In genomic region chr1:61301041-61302030, GRCm38 (mm10) we compare ENCODE assay signal across 11 mouse cellular contexts.
DNase-seq lines count a peak whose midpoint lies in the region; ATAC-seq lines count a peak whose summit lies in the region.
"Had no signal": no experiment of that assay in that cellular context is flagged by ENCODE, and none has a peak within 500 bp of the region (broad histone marks: within the 10 kb centered on the region; RNA-seq: fewer than 3 reads in every experiment).

No protein-coding gene starts in this region.

- no peak for DNase-seq in kidney, postnatal 14 days
- DNase-seq in forebrain, embryonic 14.5 days (ENCODE audit: low spot score), result peak; percentile 87
- DNase-seq in cerebellum, adult 9-10 months, result no peak
- DNase-seq in layer of hippocampus, adult 8-10 months (ENCODE audit: low spot score in 2 of 2), result no peak
- DNase-seq in adrenal gland, postnatal 10 days, result no peak
- DNase-seq: cerebellum, adult 11-12 months; right cerebral cortex, postnatal 14 days had no signal

- H3K36me3 ChIP-seq in kidney, embryonic 16.5 days (ENCODE audit: insufficient read depth, low read length), result no peaks in the 10 kb centered on the region
- no peaks in the 10 kb centered on the region for H3K36me3 ChIP-seq in forebrain, embryonic 14.5 days (ENCODE audit: control insufficient read depth, insufficient read depth, low read length)
- H3K36me3 ChIP-seq in limb, embryonic 12.5 days, result no peaks in the 10 kb centered on the region
- H3K36me3 ChIP-seq in neural tube, embryonic 15.5 days, result no peaks in the 10 kb centered on the region

- H3K4me3 ChIP-seq in kidney, embryonic 16.5 days (ENCODE audit: low read length), result no peak overlapping the region
- H3K4me3 ChIP-seq in forebrain, embryonic 14.5 days (ENCODE audit: low read depth, low read length), result no peak overlapping the region
- H3K4me3 ChIP-seq in limb, embryonic 12.5 days (replicated peaks), result 0 out of 2 replicates have a peak overlapping the region, but pooled peaks have one; percentile 1
- no peak overlapping the region for H3K4me3 ChIP-seq in neural tube, embryonic 15.5 days (replicated peaks)

- no peak for ATAC-seq in kidney, embryonic 16.5 days (ENCODE audit: low FRiP score, low TSS enrichment)
- ATAC-seq in forebrain, embryonic 14.5 days, result peak; percentile 48
- peak; percentile 17; the same call in 1 of the 2 replicates for ATAC-seq in limb, embryonic 12.5 days (ENCODE audit: insufficient number of reproducible peaks, insufficient read depth, low FRiP score, low TSS enrichment, low read depth)
- no peak; the same call in 1 of the 2 replicates for ATAC-seq in neural tube, embryonic 15.5 days (ENCODE audit: low FRiP score)

- 0 out of 2 replicates have a peak overlapping the region, but pooled peaks have one; percentile 1 for H3K4me2 ChIP-seq in kidney, embryonic 16.5 days (replicated peaks; ENCODE audit: low read depth, low read length)
- peak overlapping the region; percentile 30; the same call in 1 of the 2 replicates for H3K4me2 ChIP-seq in forebrain, embryonic 14.5 days (ENCODE audit: low read length)
- H3K4me2 ChIP-seq in limb, embryonic 12.5 days, result peak overlapping the region; percentile 41
- H3K4me2 ChIP-seq in neural tube, embryonic 15.5 days, result peak overlapping the region; percentile 36

- no peaks in the 10 kb centered on the region for H3K9me3 ChIP-seq in kidney, embryonic 16.5 days (ENCODE audit: low read length)
- no peaks in the 10 kb centered on the region for H3K9me3 ChIP-seq in forebrain, embryonic 14.5 days (replicated peaks; ENCODE audit: control insufficient read depth, low read length)
- no peaks in the 10 kb centered on the region for H3K9me3 ChIP-seq in limb, embryonic 12.5 days
- H3K9me3 ChIP-seq in neural tube, embryonic 15.5 days (replicated peaks), result no peaks in the 10 kb centered on the region

- H3K27ac ChIP-seq in kidney, embryonic 16.5 days (ENCODE audit: low read length), result no peak overlapping the region
- H3K27ac ChIP-seq in forebrain, embryonic 14.5 days (ENCODE audit: low read depth, low read length), result peak overlapping the region; percentile 76
- peak overlapping the region; percentile 86 for H3K27ac ChIP-seq in limb, embryonic 12.5 days
- H3K27ac ChIP-seq in neural tube, embryonic 15.5 days (replicated peaks), result no peak overlapping the region
- H3K27ac ChIP-seq: liver, embryonic 14.5 days had no signal

- H3K4me1 ChIP-seq in kidney, embryonic 16.5 days (ENCODE audit: insufficient read depth, low read length), result peaks cover 20% of the 10 kb centered on the region
- peaks cover 39% of the 10 kb centered on the region for H3K4me1 ChIP-seq in forebrain, embryonic 14.5 days (ENCODE audit: control insufficient read depth, insufficient read depth, low read length)
- H3K4me1 ChIP-seq in limb, embryonic 12.5 days (replicated peaks), result peaks cover 78% of the 10 kb centered on the region
- H3K4me1 ChIP-seq in neural tube, embryonic 15.5 days, result peaks cover 58% of the 10 kb centered on the region

- WGBS in kidney, embryonic 16.5 days, result 27% methylated on average over 24 of the region's 24 CpGs
- WGBS in forebrain, embryonic 14.5 days, result 4% methylated on average over 24 of the region's 24 CpGs
- 11% methylated on average over 24 of the region's 24 CpGs for WGBS in limb, embryonic 12.5 days
- WGBS in neural tube, embryonic 15.5 days, result 11% methylated on average over 24 of the region's 24 CpGs

- H3K9ac ChIP-seq in kidney, embryonic 16.5 days (replicated peaks; ENCODE audit: low read length), result no peak overlapping the region
- H3K9ac ChIP-seq in forebrain, embryonic 14.5 days (ENCODE audit: low read length), result no peak overlapping the region
- H3K9ac ChIP-seq in limb, embryonic 12.5 days (replicated peaks), result no peak overlapping the region
- H3K9ac ChIP-seq in neural tube, embryonic 15.5 days (replicated peaks), result no peak overlapping the region
- H3K9ac ChIP-seq: liver, embryonic 14.5 days had no signal

- H3K27me3 ChIP-seq in kidney, embryonic 16.5 days (ENCODE audit: insufficient read depth, low read length), result peaks cover 16% of the 10 kb centered on the region
- peaks cover 16% of the 10 kb centered on the region for H3K27me3 ChIP-seq in forebrain, embryonic 14.5 days (replicated peaks; ENCODE audit: control insufficient read depth, insufficient read depth, low read length)
- H3K27me3 ChIP-seq in limb, embryonic 12.5 days, result no peaks in the 10 kb centered on the region; the same call in 1 of the 2 replicates
- H3K27me3 ChIP-seq in neural tube, embryonic 15.5 days (replicated peaks), result peaks cover 7% of the 10 kb centered on the region

Comparison
In these comparisons a context has a peak if more than half of its experiments do, and no peak if none do; other contexts are left out.
1. ATAC-seq: peak in forebrain, embryonic 14.5 days (single experiment) and limb, embryonic 12.5 days (single experiment); none in kidney, embryonic 16.5 days (single experiment) and neural tube, embryonic 15.5 days (single experiment).
2. H3K27ac ChIP-seq: peak in forebrain, embryonic 14.5 days (single experiment) and limb, embryonic 12.5 days (single experiment); none in kidney, embryonic 16.5 days (single experiment) and neural tube, embryonic 15.5 days (single experiment).
3. Peak in every context shown above with its lines, with median percentiles within 50 percentile points of each other: H3K4me2 ChIP-seq.